Mouse (Mus musculus) c-Kit-positive CD71-negative TER-119-negative erythroid progenitor cells, embryonic 14.5 days (primary cell): ENCODE measurements around the gene Atp6v1g2.
A peak's percentile ranks its signal among the peaks of the same experiment; 100 is the strongest.
"Not testable (repeated sequence)": the region's sequence is repeated elsewhere in the genome, so short reads cannot be mapped to it uniquely, and the experiment has no call there.

Source experiments
- DNase-seq: peaks from one replicate; pipeline ENCODE4 v3.0.0-alpha.2; 2013; ENCODE audit warnings: low read depth

The Atp6v1g2 gene

GRCm38 (mm10) chr17:35202442-35202841, 31.0 kb upstream of the Atp6v1g2 start:
- DNase-seq = no peak

GRCm38 (mm10) chr17:35204494-35205379, 28.7 kb upstream of the Atp6v1g2 start, which contains the start of gene Lta:
Gene Lta (minus strand): TSS chr17:35205351.
- no peak for DNase-seq

- no peak for DNase-seq
Measured at GRCm38 (mm10) chr17:35205380-35205769, 28.1 kb upstream of the Atp6v1g2 start.

GRCm38 (mm10) chr17:35209785-35210535, 23.5 kb upstream of the Atp6v1g2 start:
- no peak for DNase-seq

- no peak for DNase-seq
Measured at GRCm38 (mm10) chr17:35210593-35210992, 22.9 kb upstream of the Atp6v1g2 start.

DNA sequence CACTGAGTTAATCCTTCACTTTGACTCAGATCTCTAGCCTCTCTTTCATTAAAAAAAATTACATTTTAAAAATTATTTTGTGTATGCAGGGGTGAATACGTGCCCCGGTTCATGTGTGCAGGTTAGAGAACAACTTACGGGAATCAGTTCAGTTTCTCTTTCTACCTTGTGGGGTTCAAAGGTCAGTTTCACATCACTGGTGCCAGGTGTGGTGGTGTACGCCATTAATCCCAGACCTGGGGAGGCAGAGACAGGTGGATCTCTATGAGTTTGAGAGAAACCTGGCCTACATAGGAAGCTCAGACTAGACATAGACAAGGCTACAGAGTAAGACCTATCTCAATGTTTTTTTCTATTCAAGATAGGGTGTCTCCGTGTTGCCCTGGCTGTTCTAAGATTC, 20.4 kb upstream of the Atp6v1g2 start:
- no peak for DNase-seq

DNA sequence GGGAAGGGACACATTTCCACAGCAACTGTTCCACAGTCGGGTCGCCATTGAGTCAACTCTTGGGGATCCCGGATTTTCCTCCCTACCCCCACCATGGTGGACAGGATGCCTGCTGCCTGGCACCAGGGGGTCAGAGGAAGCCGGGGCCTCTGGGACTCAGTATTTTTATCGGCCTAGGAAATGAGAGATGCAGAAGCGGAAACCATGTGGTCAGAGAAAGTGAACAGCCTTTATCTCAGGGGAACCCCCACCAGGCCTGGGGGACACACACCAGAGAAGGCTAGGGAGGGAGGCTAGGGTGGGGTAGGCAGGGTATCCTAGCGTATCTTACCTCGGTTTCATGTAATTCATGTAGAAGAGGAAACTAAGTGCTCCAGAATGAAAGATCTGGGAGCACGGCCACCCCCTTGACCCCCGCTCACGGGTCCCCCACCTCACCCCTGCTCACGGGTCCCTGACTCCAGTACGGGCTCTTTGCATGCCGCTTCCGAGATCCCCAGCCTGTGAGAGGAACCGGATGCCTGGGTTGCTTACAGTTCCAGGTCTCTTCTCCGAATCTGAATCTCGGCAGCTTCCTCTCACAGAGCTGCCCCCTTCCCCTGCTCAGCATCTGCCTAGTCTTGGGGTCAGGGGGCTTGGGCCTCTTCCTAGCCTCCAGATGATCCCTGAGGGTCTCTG, 14.8 kb upstream of the Atp6v1g2 start:
- no peak for DNase-seq

- no peak for DNase-seq
Measured at GRCm38 (mm10) chr17:35219601-35220041, 13.8 kb upstream of the Atp6v1g2 start.

- no peak for DNase-seq
Measured at GRCm38 (mm10) chr17:35220156-35220952, 13.1 kb upstream of the Atp6v1g2 start, which contains the start of gene Gm16181. Gene Gm16181 (plus strand): TSS chr17:35220834.

GRCm38 (mm10) chr17:35222299-35222698, 11.2 kb upstream of the Atp6v1g2 start:
- no peak for DNase-seq

DNA sequence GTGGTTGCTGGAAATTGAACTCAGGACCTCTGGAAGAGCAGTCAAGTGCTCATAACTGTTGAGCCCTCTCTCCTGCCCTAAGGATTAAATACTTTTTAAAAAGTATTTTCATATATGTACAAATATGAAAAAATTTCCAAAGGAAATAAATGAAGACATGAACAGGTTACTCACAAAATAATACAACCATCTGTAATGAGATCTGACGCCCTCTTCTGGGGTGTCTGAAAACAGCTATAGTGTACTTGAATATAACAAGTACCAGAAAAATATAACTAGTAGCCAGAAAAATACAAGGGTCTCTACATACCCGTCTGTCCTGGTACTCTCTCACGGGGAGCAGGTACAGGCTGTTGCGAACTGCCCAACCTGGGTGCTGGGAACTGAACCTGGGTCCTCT, 8.8 kb upstream of the Atp6v1g2 start:
- DNase-seq = no peak

DNA sequence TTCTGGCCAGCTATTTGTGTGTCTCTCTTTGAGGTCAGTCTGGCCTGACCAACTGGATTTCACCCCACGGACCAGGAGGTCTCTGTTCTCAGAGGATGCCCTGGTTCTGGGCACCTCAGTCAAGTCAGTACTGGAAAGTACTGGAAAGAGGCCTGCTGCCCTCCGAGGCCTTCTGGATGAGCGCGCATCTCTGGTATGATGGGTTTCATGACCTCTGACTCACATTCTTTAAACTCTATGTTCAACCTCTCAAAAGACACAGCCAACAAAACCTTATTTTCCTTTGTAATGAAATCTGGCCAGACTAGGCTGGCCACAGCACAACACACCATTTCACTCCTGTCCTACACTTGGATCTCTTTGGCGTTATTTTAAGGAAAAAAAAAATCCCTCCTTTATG, 8.0 kb upstream of the Atp6v1g2 start:
- DNase-seq = no peak

- DNase-seq = no peak
Measured at GRCm38 (mm10) chr17:35226561-35227046, 6.9 kb upstream of the Atp6v1g2 start.

DNA sequence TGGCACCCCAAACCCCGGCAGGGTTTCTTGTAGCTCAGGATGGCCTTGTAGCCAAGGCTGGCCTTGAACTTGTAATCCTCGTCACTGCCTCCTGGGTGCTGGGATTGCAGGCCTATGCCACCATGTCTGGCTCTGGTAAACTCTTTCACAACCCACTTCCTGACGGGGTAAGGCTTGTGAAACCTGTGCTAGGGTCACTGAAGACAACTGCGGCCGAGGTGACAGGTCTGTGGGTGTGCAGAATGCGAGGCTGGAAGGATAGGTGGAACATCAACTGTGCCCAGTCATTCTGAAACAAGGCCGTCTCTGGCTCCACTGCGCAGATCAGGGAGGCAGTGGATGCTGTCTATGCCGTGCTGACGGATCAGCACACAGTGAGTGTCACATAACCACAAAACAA, 2.4 kb upstream of the Atp6v1g2 start:
- no peak for DNase-seq

DNA sequence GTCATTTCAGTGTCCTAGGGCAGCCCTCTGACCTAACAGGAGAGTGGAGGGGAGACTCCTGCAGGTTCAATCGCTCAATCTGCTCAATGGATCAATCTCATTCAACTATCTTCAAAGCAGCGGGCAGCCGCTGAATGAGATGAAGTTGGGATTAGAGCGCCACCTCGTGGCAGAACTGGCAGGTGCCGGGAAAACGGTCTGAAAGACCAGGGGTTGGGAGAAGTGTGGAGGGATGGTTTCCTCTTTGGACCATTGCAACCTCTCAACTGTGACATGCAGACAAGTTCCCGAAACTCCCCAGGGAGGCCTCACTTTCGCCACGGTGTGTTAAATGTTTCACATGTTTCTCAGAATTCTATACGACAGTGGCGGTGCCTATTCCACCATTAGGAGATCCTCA, 1.4 kb upstream of the Atp6v1g2 start:
- peak; percentile 78 for DNase-seq

DNA sequence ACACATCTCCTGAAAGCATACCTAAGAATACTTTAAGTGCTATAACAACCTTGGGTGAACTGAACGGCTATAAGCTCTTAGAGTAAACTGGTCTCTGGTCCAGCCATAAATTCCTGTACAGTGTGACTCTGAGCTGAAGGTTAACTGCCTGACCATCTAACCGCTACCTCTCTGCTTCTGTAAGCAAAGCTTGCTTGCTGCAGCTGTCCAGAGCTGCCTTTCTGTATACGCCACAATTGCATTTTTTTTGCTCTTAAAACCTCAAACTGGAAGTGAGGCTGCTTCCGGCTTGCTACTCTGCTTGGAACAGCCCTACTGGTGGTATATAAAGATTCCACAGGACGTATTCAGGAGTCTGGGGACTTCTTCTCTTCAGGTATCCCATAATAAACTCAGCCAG, 801 bp upstream of the Atp6v1g2 start:
- DNase-seq = no peak

DNA sequence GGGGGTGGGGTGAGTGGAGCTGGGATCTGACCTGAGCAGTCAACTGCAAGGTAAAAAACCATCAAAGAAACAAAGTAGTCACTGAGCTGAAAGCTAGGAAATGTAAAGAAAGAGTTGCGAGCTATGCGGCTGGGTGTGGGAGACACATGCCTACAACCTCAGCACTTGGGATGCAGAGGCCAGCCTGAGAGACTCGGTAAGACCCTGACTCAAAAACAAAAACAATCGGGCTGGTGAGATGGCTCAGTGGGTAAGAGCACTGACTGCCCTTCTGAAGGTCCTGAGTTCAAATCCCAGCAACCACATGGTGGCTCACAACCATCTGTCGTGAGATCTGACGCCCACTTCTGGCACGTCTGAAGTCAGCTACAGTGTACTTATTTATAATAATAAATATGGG, 630 bp downstream of the Atp6v1g2 start:
- not testable (repeated sequence) for DNase-seq

DNA sequence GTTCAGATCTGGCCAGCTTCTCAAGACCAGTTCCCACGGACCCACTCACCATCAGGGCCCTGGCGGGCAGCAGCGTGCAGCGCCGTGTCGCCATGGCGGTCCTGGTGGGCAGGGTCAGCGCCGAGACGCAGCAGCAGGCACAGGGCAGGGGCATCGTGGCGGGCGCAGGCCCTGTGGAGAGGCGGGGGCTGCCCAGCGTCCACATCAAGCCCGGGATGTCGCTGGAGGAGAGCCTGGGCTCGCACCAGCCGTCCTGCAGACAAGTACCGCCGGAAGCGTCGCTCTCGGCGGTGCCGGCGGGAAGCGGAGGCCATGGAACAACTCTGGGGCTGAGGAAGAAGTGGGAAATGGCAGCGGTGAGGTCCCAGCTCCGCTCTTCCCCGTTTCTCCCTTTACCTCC, 1.4 kb downstream of the Atp6v1g2 start:
- no peak for DNase-seq

DNA sequence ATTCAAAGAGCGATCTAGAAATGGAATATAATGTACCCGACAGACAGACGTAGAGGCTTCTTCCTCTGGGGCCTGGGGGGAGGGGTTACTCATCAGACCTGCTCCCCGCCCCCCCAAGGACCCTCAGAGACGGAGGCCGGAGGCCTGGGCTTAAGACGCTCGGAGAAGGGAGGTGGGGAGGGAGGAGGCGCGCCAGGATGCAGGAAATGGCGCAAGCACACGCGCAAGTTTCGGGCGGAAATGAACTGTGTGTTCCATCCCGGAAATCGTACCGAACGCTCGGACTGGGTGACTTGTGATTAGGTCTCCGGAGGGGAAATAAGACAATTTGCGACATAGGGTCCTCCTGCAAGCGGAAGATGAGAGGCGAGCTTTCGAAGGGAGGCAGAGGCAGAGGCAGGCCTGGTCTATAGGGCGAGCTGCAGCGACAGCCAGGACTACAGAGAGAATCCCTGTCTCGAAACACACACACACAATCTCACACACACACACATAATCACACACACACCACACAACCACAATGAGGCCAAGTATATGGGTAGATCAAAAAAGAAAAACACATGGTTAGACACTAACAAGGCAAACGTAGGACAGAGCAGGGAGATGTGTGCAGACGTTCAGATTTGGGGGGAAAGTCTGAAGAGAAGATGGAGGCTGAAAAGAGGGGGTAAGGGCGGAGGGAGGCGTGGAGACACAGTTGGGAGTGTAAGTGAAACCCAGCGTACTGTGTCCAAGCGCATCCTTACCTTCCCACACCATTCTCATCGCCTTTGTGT, 2.3 kb downstream of the Atp6v1g2 start, which contains the start of gene Nfkbil1:
TSS of gene Nfkbil1 (minus strand) at position 179 of the 776 bp plus-strand sequence.
- DNase-seq = peak; percentile 95

- DNase-seq = peak; percentile 89
Measured at GRCm38 (mm10) chr17:35236390-35236746, 2.9 kb downstream of the Atp6v1g2 start.

DNA sequence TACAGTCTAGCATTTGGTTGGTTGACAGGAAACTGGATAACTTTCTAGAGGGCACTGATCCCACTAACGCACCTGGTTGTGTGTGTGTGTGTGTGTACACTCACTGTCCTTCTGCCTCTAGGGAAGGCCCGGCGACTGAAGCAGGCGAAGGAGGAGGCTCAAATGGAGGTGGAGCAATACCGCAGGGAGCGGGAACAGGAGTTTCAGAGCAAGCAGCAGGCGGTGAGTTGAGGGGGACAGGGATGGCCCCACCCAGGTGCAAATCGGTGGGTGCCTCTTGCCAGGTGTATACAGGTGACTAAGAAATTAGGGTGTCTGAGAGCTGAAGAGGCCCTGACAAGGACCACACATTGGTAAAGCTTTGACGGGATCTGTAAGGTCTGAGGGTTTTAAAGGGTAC, 3.5 kb downstream of the Atp6v1g2 start:
- no peak for DNase-seq
